Mouse (Mus musculus) large intestine, adult 2 months (tissue): ENCODE results near the gene Sdr16c6. TPM values are rescaled to one million over a fixed set of nuclear protein-coding genes. Genes with fewer than 3 reads are reported as not detected.
A peak's percentile ranks its signal among the peaks of the same experiment; 100 is the strongest.

Experiments used
- DNase-seq: peaks from one replicate; pipeline ENCODE4 v3.0.0-alpha.2; 2012; ENCODE audit warnings: low read depth, low spot score
- WGBS: fragments of 180-500 bp; shearing (Covaris S2); methylation state at CpG from one replicate; pipeline ENCODE4 v1.1.7; 2018; 5-methylcytosine and 5-hydroxymethylcytosine counted together
- polyA plus RNA-seq: library from polyadenylated mRNA; depleted of rRNA; stranded (reverse); fragments of >200 nt; gene quantifications from 2 replicates; pipeline ENCODE4 v1.2.3, GENCODE M21; 2012; rRNA removed

Gene Sdr16c6
- 0.10 TPM in 1 of 2 replicates, not detected in the other for polyA plus RNA-seq

DNA sequence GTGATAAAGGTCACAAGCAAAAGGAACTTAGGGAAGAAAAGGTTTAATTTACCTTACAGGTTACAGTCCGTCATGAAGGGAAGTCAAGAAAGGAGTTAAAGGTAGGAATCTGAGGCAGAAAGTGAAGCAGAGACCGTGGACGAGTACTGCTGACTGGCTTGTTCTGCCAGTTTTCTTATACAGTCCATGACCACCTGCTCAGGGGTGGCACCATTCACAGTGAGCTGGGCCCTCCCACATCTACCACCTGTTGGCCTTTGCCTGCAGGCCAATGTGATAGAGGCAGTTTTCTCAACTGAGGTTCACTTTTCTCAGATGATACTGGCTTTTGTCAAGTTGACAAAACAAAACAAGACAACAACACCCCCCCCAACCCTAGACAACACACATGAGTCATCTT, at the start of gene Sdr16c6:
Sdr16c6 (minus strand) TSS at position 151 of the 400 bp plus-strand sequence.
- WGBS = 54% methylated on average over 3 of the region's 3 CpGs

DNA sequence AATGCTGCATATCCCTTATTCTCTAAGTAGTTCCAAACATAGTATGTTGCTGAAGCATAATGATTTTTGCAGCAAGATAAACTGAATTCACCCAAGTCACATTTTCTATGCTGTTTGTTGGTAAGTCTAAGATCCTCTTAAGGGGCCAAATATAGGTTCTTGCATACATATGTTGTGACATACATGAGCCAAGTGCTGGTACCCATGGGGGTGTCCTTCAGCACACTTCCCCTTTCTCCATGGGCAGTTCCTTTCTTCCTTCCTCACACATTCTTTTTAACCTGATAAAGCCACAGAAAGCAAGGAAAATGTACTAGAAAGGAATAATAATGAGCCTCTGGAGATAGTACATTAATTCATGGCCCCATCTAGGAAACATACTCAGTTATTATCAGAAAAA, 2.9 kb upstream of the Sdr16c6 start:
- no peak for DNase-seq

More for the DNA sequence above, at the start of gene Sdr16c6:
- no peak for DNase-seq

DNA sequence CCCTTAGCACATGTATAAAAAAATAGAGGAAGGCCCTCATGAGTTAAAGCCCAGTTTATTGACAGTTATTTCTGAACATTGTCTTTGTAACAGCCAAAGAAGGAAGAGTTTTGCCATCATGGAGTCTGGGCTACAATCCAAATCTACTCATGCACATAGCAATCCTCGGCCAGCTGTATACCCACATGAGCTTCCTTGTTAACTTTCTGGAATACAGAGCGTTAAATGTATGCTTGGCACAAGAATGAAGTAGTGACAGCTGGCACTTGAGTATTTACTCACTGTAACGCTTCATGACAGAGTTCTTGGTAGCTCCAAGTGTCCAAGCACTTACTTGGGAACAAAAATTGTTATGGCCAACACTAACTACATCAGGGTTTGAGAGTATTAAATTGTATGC, 1.8 kb upstream of the Sdr16c6 start:
- DNase-seq = peak; percentile 3
- WGBS = 36% methylated on average over 3 of the region's 3 CpGs

DNA sequence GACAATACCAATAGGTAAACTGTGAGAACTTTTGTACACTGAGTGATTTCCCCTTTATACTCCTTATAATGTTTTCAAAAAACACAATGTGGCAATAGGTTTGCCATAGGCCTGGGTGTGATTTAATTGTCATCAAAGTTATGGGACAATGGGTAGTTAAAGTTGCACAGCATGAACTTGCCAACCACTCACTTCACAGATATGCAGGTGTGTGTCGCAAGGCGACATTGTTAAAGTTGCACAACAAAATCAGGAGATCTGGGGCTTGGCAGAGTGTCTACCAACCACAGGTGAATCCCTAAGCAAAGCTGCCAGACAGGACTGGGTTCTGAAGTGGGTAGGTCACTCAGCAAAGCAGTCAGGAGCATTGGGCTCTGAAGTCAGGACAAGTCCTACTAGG, 1.3 kb downstream of the Sdr16c6 start:
- WGBS = 73% methylated on average over 2 of the region's 2 CpGs

More for the DNA sequence above, 1.3 kb downstream of the Sdr16c6 start:
- no peak for DNase-seq

Other genes starting within 250 kb of the Sdr16c6 start
- 2,645 and 3,049 TPM in 2 replicates for gene Gm11808, start 103.9 kb downstream of the Sdr16c6 start, polyA plus RNA-seq